Comparison of ENCODE assay signal across 8 mouse cellular contexts in genomic region chr6:22003200-22003587, GRCm38 (mm10). TPM values are rescaled to one million over a fixed set of nuclear protein-coding genes. Genes with fewer than 3 reads are reported as not detected.
DNase-seq lines count a peak whose midpoint lies in the region; ATAC-seq and TF ChIP-seq lines count a peak whose summit lies in the region.

No protein-coding gene starts in this region.

- no peak overlapping the region for H3K4me2 ChIP-seq in hindbrain, embryonic 12.5 days (replicated peaks)
- peak overlapping the region; percentile 21 for H3K4me2 ChIP-seq in embryonic facial prominence, embryonic 13.5 days
- peak overlapping the region; percentile 11; the same call in 1 of the 2 replicates for H3K4me2 ChIP-seq in hindbrain, postnatal 0 days (ENCODE audit: low read depth, low read length)

- H3K9me3 ChIP-seq in hindbrain, embryonic 10.5 days: no peaks in the 10 kb centered on the region
- H3K9me3 ChIP-seq in hindbrain, embryonic 12.5 days (replicated peaks): no peaks in the 10 kb centered on the region
- no peaks in the 10 kb centered on the region for H3K9me3 ChIP-seq in embryonic facial prominence, embryonic 13.5 days
- no peaks in the 10 kb centered on the region for H3K9me3 ChIP-seq in hindbrain, postnatal 0 days (ENCODE audit: low read length)

- 5% methylated on average over 6 of the region's 6 CpGs for WGBS in hindbrain, embryonic 10.5 days
- WGBS in hindbrain, embryonic 12.5 days: 6% methylated on average over 6 of the region's 6 CpGs
- 10% methylated on average over 6 of the region's 6 CpGs for WGBS in embryonic facial prominence, embryonic 13.5 days
- WGBS in hindbrain, postnatal 0 days: 11% methylated on average over 6 of the region's 6 CpGs

- H3K36me3 ChIP-seq in hindbrain, embryonic 10.5 days: no peaks in the 10 kb centered on the region
- H3K36me3 ChIP-seq in hindbrain, embryonic 12.5 days: no peaks in the 10 kb centered on the region
- no peaks in the 10 kb centered on the region for H3K36me3 ChIP-seq in embryonic facial prominence, embryonic 13.5 days
- no peaks in the 10 kb centered on the region for H3K36me3 ChIP-seq in hindbrain, postnatal 0 days (ENCODE audit: insufficient read depth, low read length)

- peak overlapping the region; percentile 20; the same call in 1 of the 2 replicates for H3K4me3 ChIP-seq in hindbrain, embryonic 10.5 days
- no peak overlapping the region for H3K4me3 ChIP-seq in hindbrain, embryonic 12.5 days
- H3K4me3 ChIP-seq in embryonic facial prominence, embryonic 13.5 days: no peak overlapping the region
- H3K4me3 ChIP-seq in hindbrain, postnatal 0 days (ENCODE audit: low read length): no peak overlapping the region

- peaks cover 12% of the 10 kb centered on the region; the same call in 1 of the 2 replicates for H3K27me3 ChIP-seq in hindbrain, embryonic 10.5 days (ENCODE audit: insufficient read depth, poor library complexity, severe bottlenecking)
- no peaks in the 10 kb centered on the region; the same call in 1 of the 2 replicates for H3K27me3 ChIP-seq in hindbrain, embryonic 12.5 days
- no peaks in the 10 kb centered on the region for H3K27me3 ChIP-seq in embryonic facial prominence, embryonic 13.5 days
- H3K27me3 ChIP-seq in hindbrain, postnatal 0 days (ENCODE audit: insufficient read depth, low read length): no peaks in the 10 kb centered on the region

- no peak for TF ChIP-seq CTCF in hindbrain, postnatal 0 days (IDR thresholded peaks at IDR 0.05; ENCODE audit: low read depth)

- peaks cover 19% of the 10 kb centered on the region; the same call in 1 of the 2 replicates for H3K4me1 ChIP-seq in hindbrain, embryonic 10.5 days (replicated peaks)
- peaks cover 3% of the 10 kb centered on the region; the same call in 1 of the 2 replicates for H3K4me1 ChIP-seq in hindbrain, embryonic 12.5 days
- H3K4me1 ChIP-seq in embryonic facial prominence, embryonic 13.5 days: peaks cover 39% of the 10 kb centered on the region
- H3K4me1 ChIP-seq in hindbrain, postnatal 0 days (ENCODE audit: insufficient read depth, low read length): no peaks in the 10 kb centered on the region

- H3K27ac ChIP-seq in hindbrain, embryonic 10.5 days: peak overlapping the region; percentile 35; the same call in 1 of the 2 replicates
- H3K27ac ChIP-seq in hindbrain, embryonic 12.5 days: no peak overlapping the region
- peak overlapping the region; percentile 52 for H3K27ac ChIP-seq in embryonic facial prominence, embryonic 13.5 days
- 0 out of 2 replicates have a peak overlapping the region, but pooled peaks have one; percentile 11 for H3K27ac ChIP-seq in hindbrain, postnatal 0 days

- no peak for ATAC-seq in hindbrain, embryonic 12.5 days (ENCODE audit: low FRiP score)
- ATAC-seq in embryonic facial prominence, embryonic 13.5 days (ENCODE audit: insufficient number of reproducible peaks, insufficient read depth, low FRiP score, low TSS enrichment, low read depth): no peak
- no peak for ATAC-seq in hindbrain, postnatal 0 days

- no peak overlapping the region for H3K9ac ChIP-seq in hindbrain, embryonic 12.5 days
- H3K9ac ChIP-seq in embryonic facial prominence, embryonic 13.5 days: no peak overlapping the region
- H3K9ac ChIP-seq in hindbrain, postnatal 0 days (replicated peaks; ENCODE audit: low read length): no peak overlapping the region

- peak; percentile 58 for DNase-seq in hindbrain, embryonic 10.5 days (ENCODE audit: low spot score)
- no peak for DNase-seq in hindbrain, postnatal 0 days (ENCODE audit: low spot score)
- peak; percentile 73 for DNase-seq in mesoderm, embryonic 11.5 days (ENCODE audit: low read depth, low spot score)
- no peak for DNase-seq in cerebellum, postnatal 14 days
- DNase-seq in adrenal gland, adult 2 months: no peak
- DNase-seq in thymus, postnatal 36 days: no peak

RNA-seq across cellular contexts. Expression of gene Cped1, which starts 17.5 kb away (rescaled TPM):
- polyA plus RNA-seq in hindbrain, embryonic 10.5 days (2016; fragmentation: Nextera tagmentation; extraction: Ambion mirVana): 13.7 and 15.7 TPM in 2 replicates
- polyA plus RNA-seq in hindbrain, embryonic 12.5 days (2016; fragmentation: Nextera tagmentation; extraction: Ambion mirVana): 19.1 and 21.1 TPM in 2 replicates
- polyA plus RNA-seq in embryonic facial prominence, embryonic 13.5 days (2015; fragmentation: Nextera tagmentation; extraction: Ambion mirVana): 42.6 and 43.4 TPM in 2 replicates
- 2.6 and 4.6 TPM in 2 replicates for total RNA-seq in hindbrain, postnatal 0 days (2014; rRNA removed)
- 2.5 and 3.1 TPM in 2 replicates for polyA plus RNA-seq in hindbrain, postnatal 0 days (2015; fragmentation: Nextera tagmentation; extraction: Ambion mirVana)
- 10 to 100 TPM; 38.2 to 51.7 TPM for total RNA-seq in adrenal gland, adult 2 months (2021)
- 5.6 and 7.1 TPM in 2 replicates for polyA plus RNA-seq in adrenal gland, adult 2 months (2012; rRNA removed)

RNA-seq across cellular contexts. Expression of gene Ing3, which starts 53.8 kb away (rescaled TPM):
- polyA plus RNA-seq in hindbrain, embryonic 10.5 days (2016; fragmentation: Nextera tagmentation; extraction: Ambion mirVana): 42.4 and 45.2 TPM in 2 replicates
- polyA plus RNA-seq in hindbrain, embryonic 12.5 days (2016; fragmentation: Nextera tagmentation; extraction: Ambion mirVana): 49.5 and 52.3 TPM in 2 replicates
- 60.6 and 67.0 TPM in 2 replicates for polyA plus RNA-seq in embryonic facial prominence, embryonic 13.5 days (2015; fragmentation: Nextera tagmentation; extraction: Ambion mirVana)
- total RNA-seq in hindbrain, postnatal 0 days (2014; rRNA removed): 9.4 and 13.3 TPM in 2 replicates
- 38.7 and 39.9 TPM in 2 replicates for polyA plus RNA-seq in hindbrain, postnatal 0 days (2015; fragmentation: Nextera tagmentation; extraction: Ambion mirVana)
- 10 to 100 TPM; 22.3 to 25.9 TPM for total RNA-seq in adrenal gland, adult 2 months (2021)
- 2.7 and 3.5 TPM in 2 replicates for polyA plus RNA-seq in adrenal gland, adult 2 months (2012; rRNA removed)

Comparison
In these comparisons a context has a peak if more than half of its experiments do, and no peak if none do; other contexts are left out.
1. DNase-seq: peak in hindbrain, embryonic 10.5 days (single experiment) and mesoderm, embryonic 11.5 days (single experiment); none in hindbrain, postnatal 0 days (single experiment), cerebellum, postnatal 14 days (0 of 2), adrenal gland, adult 2 months (single experiment) and thymus, postnatal 36 days (0 of 2).